Mouse (Mus musculus): ENCODE data around the gene Phlpp1. TPM values are rescaled to one million over a fixed set of nuclear protein-coding genes. Genes with fewer than 3 reads are reported as not detected.

Gene Phlpp1
- polyA plus RNA-seq, 1 experiment from 2014 or later: 3.8 TPM

GRCm38 (mm10) chr1:106276824-106277223 is 105.3 kb downstream of the Phlpp1 start:
- no peak for ATAC-seq (ENCODE audit: insufficient number of reproducible peaks, insufficient read depth, low FRiP score, low read depth)

GRCm38 (mm10) chr1:106277286-106277685 is 105.7 kb downstream of the Phlpp1 start:
- no peak overlapping the region for H3K27ac ChIP-seq (ENCODE audit: low read length)
- H3K27me3 ChIP-seq (ENCODE audit: control insufficient read depth, insufficient read depth, low read length): no peaks in the 10 kb centered on the region
- no peaks in the 10 kb centered on the region for H3K9me3 ChIP-seq (ENCODE audit: control insufficient read depth, low read depth, low read length)
- no peak overlapping the region for H3K9ac ChIP-seq (replicated peaks; ENCODE audit: low read depth, low read length)
- 38% methylated on average over 4 of the region's 4 CpGs for WGBS
- 0 out of 2 replicates have a peak, but pooled peaks cover 4% of the 10 kb centered on the region for H3K4me1 ChIP-seq (ENCODE audit: control insufficient read depth, insufficient read depth, low read length)
- no peak overlapping the region for H3K4me2 ChIP-seq (replicated peaks; ENCODE audit: low read depth, low read length)
- H3K36me3 ChIP-seq (ENCODE audit: control insufficient read depth, insufficient read depth, low read length): peaks cover 2% of the 10 kb centered on the region; the same call in 1 of the 2 replicates
- ATAC-seq (ENCODE audit: insufficient number of reproducible peaks, insufficient read depth, low FRiP score, low read depth): peak; percentile 37; the same call in 1 of the 2 replicates
- H3K4me3 ChIP-seq (ENCODE audit: low read depth, low read length): no peak overlapping the region

More at GRCm38 (mm10) chr1:106276824-106277223, 105.3 kb downstream of the Phlpp1 start:
- Histone ChIP-seq H3K27me3 (ENCODE audit: control insufficient read depth, insufficient read depth, low read length) (no peaks in the 10 kb centered on the region), H3K9me3 (ENCODE audit: control insufficient read depth, low read depth, low read length) (no peaks in the 10 kb centered on the region), H3K27ac (ENCODE audit: low read length) (no peak overlapping the region), H3K36me3 (ENCODE audit: control insufficient read depth, insufficient read depth, low read length) (peaks cover 2% of the 10 kb centered on the region; the same call in 1 of the 2 replicates), H3K4me2 (replicated peaks; ENCODE audit: low read depth, low read length) (no peak overlapping the region), H3K4me3 (ENCODE audit: low read depth, low read length) (no peak overlapping the region), H3K4me1 (ENCODE audit: control insufficient read depth, insufficient read depth, low read length) (0 out of 2 replicates have a peak, but pooled peaks cover 4% of the 10 kb centered on the region), H3K9ac (replicated peaks; ENCODE audit: low read depth, low read length) (no peak overlapping the region)
- 79% methylated on average over 1 of the region's 1 CpGs for WGBS

- no peak overlapping the region for H3K9ac ChIP-seq (replicated peaks; ENCODE audit: low read depth, low read length)
- no peak for ATAC-seq (ENCODE audit: insufficient number of reproducible peaks, insufficient read depth, low FRiP score, low read depth)
- no peak overlapping the region for H3K27ac ChIP-seq (ENCODE audit: low read length)
- no peak overlapping the region for H3K4me2 ChIP-seq (replicated peaks; ENCODE audit: low read depth, low read length)
- H3K4me3 ChIP-seq (ENCODE audit: low read depth, low read length): no peak overlapping the region
- H3K27me3 ChIP-seq (ENCODE audit: control insufficient read depth, insufficient read depth, low read length): no peaks in the 10 kb centered on the region
- H3K9me3 ChIP-seq (ENCODE audit: control insufficient read depth, low read depth, low read length): no peaks in the 10 kb centered on the region
- peaks cover 2% of the 10 kb centered on the region; the same call in 1 of the 2 replicates for H3K36me3 ChIP-seq (ENCODE audit: control insufficient read depth, insufficient read depth, low read length)
- 0 out of 2 replicates have a peak, but pooled peaks cover 4% of the 10 kb centered on the region for H3K4me1 ChIP-seq (ENCODE audit: control insufficient read depth, insufficient read depth, low read length)
- WGBS: 70% methylated on average over 5 of the region's 5 CpGs
Observed at GRCm38 (mm10) chr1:106278552-106279060, 107.1 kb downstream of the Phlpp1 start.

DNA sequence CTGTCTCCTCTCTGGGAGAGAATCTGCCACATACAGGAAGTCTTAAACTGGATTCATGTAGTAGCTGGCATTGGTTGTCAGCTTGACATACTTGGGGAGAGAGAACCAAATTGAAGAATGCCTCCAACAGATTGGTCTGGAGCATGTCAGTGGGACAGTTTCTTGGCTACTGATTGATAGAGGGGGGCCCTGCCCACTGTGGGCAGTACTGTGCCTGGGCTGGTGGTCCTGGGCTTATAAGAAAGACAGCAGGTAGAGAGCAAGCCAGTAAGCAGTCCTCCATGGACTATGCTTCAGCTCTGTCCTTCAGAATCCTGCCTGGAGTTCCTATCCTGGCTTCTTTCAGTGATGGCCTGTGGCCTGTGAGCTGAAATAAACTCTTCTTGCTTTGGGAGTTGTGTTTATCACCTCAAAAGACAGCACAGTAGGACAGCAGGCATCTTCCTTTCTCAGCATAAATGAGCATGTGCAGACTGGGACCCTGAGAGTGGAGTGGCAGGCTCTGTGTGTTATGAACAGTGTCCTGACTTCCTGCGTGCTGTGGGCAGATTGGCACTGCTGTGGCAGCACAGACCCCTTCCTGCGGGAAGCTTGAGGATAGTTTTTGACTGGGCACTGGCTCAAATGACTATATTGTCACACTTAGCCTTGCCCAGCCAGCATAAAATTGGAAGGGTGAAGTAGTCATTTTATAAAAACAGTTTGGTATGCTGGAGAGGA is 108.0 kb downstream of the Phlpp1 start:
- no peaks in the 10 kb centered on the region for H3K27me3 ChIP-seq (ENCODE audit: control insufficient read depth, insufficient read depth, low read length)
- no peak overlapping the region for H3K27ac ChIP-seq (ENCODE audit: low read length)
- H3K36me3 ChIP-seq (ENCODE audit: control insufficient read depth, insufficient read depth, low read length): peaks cover 2% of the 10 kb centered on the region; the same call in 1 of the 2 replicates
- no peak overlapping the region for H3K4me2 ChIP-seq (replicated peaks; ENCODE audit: low read depth, low read length)
- H3K4me3 ChIP-seq (ENCODE audit: low read depth, low read length): no peak overlapping the region
- 0 out of 2 replicates have a peak, but pooled peaks cover 4% of the 10 kb centered on the region for H3K4me1 ChIP-seq (ENCODE audit: control insufficient read depth, insufficient read depth, low read length)
- no peaks in the 10 kb centered on the region for H3K9me3 ChIP-seq (ENCODE audit: control insufficient read depth, low read depth, low read length)
- H3K9ac ChIP-seq (replicated peaks; ENCODE audit: low read depth, low read length): no peak overlapping the region
- no peak; the same call in 1 of the 2 replicates for ATAC-seq (ENCODE audit: insufficient number of reproducible peaks, insufficient read depth, low FRiP score, low read depth)
- 82% methylated on average over 2 of the region's 2 CpGs for WGBS

DNA sequence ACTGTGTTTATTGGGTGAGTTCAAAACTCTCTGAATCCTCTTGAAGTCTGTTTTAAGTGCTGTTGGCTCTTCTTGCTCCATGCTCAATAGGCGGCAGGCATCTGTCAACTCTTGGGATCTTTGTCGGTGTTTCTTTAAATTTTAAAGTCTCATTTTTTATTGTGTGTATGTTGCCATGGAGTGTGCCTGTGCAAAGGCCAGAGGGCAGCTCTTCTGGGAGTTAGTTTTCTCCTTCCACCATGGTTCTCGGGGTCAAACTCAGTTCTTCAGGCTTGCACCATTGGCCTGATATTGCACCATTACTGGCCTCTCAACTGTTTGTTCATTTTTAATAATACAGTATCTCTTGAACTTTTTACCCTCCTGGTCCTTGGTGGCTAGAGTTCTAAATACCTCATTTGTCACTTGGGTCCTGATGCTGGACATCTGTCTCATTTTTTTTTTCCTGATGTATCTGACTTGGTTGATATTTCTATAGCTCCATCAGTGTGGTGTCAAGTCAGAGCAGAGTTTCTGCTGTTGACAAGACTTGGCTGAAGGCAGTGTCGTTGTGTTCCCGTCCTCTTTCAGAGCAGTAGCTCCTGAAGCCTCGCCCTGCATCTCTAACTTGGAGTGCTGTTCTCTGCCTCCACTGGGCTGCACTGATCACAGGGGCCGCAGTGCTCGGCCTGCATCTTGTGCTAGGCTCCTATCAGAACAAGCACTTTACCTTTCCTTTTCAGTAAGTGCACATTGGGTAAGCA is 108.8 kb downstream of the Phlpp1 start:
- Histone ChIP-seq H3K27ac (ENCODE audit: low read length) (no peak overlapping the region), H3K4me3 (ENCODE audit: low read depth, low read length) (no peak overlapping the region)
- 76% methylated on average over 8 of the region's 8 CpGs for WGBS

DNA sequence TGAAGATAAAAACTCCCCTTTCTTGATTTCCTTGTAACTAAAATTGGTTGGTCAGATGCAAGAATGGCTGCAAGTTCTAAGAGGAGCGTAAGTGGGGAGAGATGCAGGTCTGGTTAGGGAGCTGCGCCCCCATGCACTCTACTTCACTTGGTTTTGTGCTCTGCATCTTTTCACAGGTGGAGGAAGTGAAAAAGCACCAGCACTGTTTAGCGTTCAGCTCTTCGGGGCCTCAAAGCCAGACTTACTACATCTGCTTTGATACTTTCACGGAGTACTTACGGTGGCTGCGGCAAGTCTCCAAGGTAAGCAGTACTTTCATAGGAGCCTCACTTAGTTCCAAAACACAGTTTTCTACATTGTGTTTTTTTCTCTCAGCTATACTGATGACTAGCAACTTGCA is 115.3 kb downstream of the Phlpp1 start:
- Histone ChIP-seq H3K4me3 (ENCODE audit: low read depth, low read length) (no peak overlapping the region), H3K36me3 (ENCODE audit: control insufficient read depth, insufficient read depth, low read length) (no peaks in the 10 kb centered on the region), H3K27me3 (ENCODE audit: control insufficient read depth, insufficient read depth, low read length) (no peaks in the 10 kb centered on the region), H3K4me1 (ENCODE audit: control insufficient read depth, insufficient read depth, low read length) (no peaks in the 10 kb centered on the region), H3K9ac (replicated peaks; ENCODE audit: low read depth, low read length) (no peak overlapping the region), H3K27ac (ENCODE audit: low read length) (no peak overlapping the region), H3K9me3 (ENCODE audit: control insufficient read depth, low read depth, low read length) (no peaks in the 10 kb centered on the region), H3K4me2 (replicated peaks; ENCODE audit: low read depth, low read length) (no peak overlapping the region)
- 86% methylated on average over 7 of the region's 7 CpGs for WGBS
- ATAC-seq (ENCODE audit: insufficient number of reproducible peaks, insufficient read depth, low FRiP score, low read depth): no peak

More for the DNA sequence above, 108.8 kb downstream of the Phlpp1 start:
- H3K36me3 ChIP-seq (ENCODE audit: control insufficient read depth, insufficient read depth, low read length): peaks cover 2% of the 10 kb centered on the region; the same call in 1 of the 2 replicates
- no peaks in the 10 kb centered on the region for H3K9me3 ChIP-seq (ENCODE audit: control insufficient read depth, low read depth, low read length)
- no peak overlapping the region for H3K9ac ChIP-seq (replicated peaks; ENCODE audit: low read depth, low read length)
- no peaks in the 10 kb centered on the region for H3K27me3 ChIP-seq (ENCODE audit: control insufficient read depth, insufficient read depth, low read length)
- no peak overlapping the region for H3K4me2 ChIP-seq (replicated peaks; ENCODE audit: low read depth, low read length)
- ATAC-seq (ENCODE audit: insufficient number of reproducible peaks, insufficient read depth, low FRiP score, low read depth): no peak
- H3K4me1 ChIP-seq (ENCODE audit: control insufficient read depth, insufficient read depth, low read length): 0 out of 2 replicates have a peak, but pooled peaks cover 4% of the 10 kb centered on the region

DNA sequence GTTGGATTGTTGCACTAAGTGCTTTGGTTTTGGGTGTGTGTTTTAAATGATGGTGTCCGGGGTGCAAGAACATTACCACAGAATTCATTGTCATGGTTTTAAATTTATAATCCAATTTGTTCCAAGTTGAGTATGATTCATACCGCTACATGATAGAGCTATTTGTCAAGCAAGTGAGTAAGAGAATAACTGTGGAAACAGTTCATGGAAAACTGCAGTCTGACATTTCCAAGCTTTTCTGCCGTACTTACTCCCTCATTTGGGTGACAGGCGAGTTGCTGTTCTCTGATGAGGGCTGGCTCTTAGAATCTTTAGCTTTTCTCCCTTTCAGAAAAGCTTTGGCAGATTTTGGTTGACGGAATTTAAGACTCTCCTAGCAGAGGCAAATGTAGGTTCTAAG is 117.5 kb downstream of the Phlpp1 start:
- H3K4me1 ChIP-seq (ENCODE audit: control insufficient read depth, insufficient read depth, low read length): no peaks in the 10 kb centered on the region
- H3K4me2 ChIP-seq (replicated peaks; ENCODE audit: low read depth, low read length): no peak overlapping the region
- 72% methylated on average over 5 of the region's 5 CpGs for WGBS
- H3K9me3 ChIP-seq (ENCODE audit: control insufficient read depth, low read depth, low read length): no peaks in the 10 kb centered on the region
- no peak overlapping the region for H3K27ac ChIP-seq (ENCODE audit: low read length)
- no peak overlapping the region for H3K4me3 ChIP-seq (ENCODE audit: low read depth, low read length)
- no peaks in the 10 kb centered on the region for H3K27me3 ChIP-seq (ENCODE audit: control insufficient read depth, insufficient read depth, low read length)
- no peak for ATAC-seq (ENCODE audit: insufficient number of reproducible peaks, insufficient read depth, low FRiP score, low read depth)
- no peaks in the 10 kb centered on the region for H3K36me3 ChIP-seq (ENCODE audit: control insufficient read depth, insufficient read depth, low read length)
- no peak overlapping the region for H3K9ac ChIP-seq (replicated peaks; ENCODE audit: low read depth, low read length)

GRCm38 (mm10) chr1:106289580-106289979 is 118.0 kb downstream of the Phlpp1 start:
- 93% methylated on average over 2 of the region's 2 CpGs for WGBS
- no peaks in the 10 kb centered on the region for H3K36me3 ChIP-seq (ENCODE audit: control insufficient read depth, insufficient read depth, low read length)
- H3K27me3 ChIP-seq (ENCODE audit: control insufficient read depth, insufficient read depth, low read length): no peaks in the 10 kb centered on the region
- H3K27ac ChIP-seq (ENCODE audit: low read length): no peak overlapping the region
- no peak overlapping the region for H3K9ac ChIP-seq (replicated peaks; ENCODE audit: low read depth, low read length)
- no peaks in the 10 kb centered on the region for H3K4me1 ChIP-seq (ENCODE audit: control insufficient read depth, insufficient read depth, low read length)
- H3K4me2 ChIP-seq (replicated peaks; ENCODE audit: low read depth, low read length): no peak overlapping the region
- H3K4me3 ChIP-seq (ENCODE audit: low read depth, low read length): no peak overlapping the region
- no peaks in the 10 kb centered on the region for H3K9me3 ChIP-seq (ENCODE audit: control insufficient read depth, low read depth, low read length)
- no peak for ATAC-seq (ENCODE audit: insufficient number of reproducible peaks, insufficient read depth, low FRiP score, low read depth)

Data from stomach, embryonic 14.5 days (tissue).